Mouse (Mus musculus): ENCODE measurements around the gene Akap6. TPM values are rescaled to one million over a fixed set of nuclear protein-coding genes. Genes with fewer than 3 reads are reported as not detected.

Akap6 gene
- polyA plus RNA-seq, 1 experiment from 2014 or later, result 0.11 TPM

- Histone ChIP-seq H3K36me3 (ENCODE audit: insufficient read depth, low read length) (no peaks in the 10 kb centered on the region), H3K27ac (no peak overlapping the region; the same call in 1 of the 2 replicates), H3K4me3 (replicated peaks; ENCODE audit: low read depth, low read length) (no peak overlapping the region), H3K4me1 (replicated peaks; ENCODE audit: insufficient read depth, low read length) (0 out of 2 replicates have a peak, but pooled peaks cover 3% of the 10 kb centered on the region), H3K9ac (ENCODE audit: low read depth, low read length) (no peak overlapping the region), H3K9me3 (replicated peaks; ENCODE audit: low read length) (no peaks in the 10 kb centered on the region), H3K4me2 (ENCODE audit: low read length) (peak overlapping the region; percentile 44), H3K27me3 (ENCODE audit: insufficient read depth, low read length) (no peaks in the 10 kb centered on the region)
- 49% methylated on average over 14 of the region's 14 CpGs for WGBS
- DNase-seq (ENCODE audit: low spot score) (peak; percentile 59), ATAC-seq (replicated peaks; ENCODE audit: low FRiP score, low read depth) (peak; percentile 92)
- TF ChIP-seq CTCF (IDR thresholded peaks at IDR 0.05; ENCODE audit: low read depth), result no peak
Measured at GRCm38 (mm10) chr12:52847830-52848518, 148.8 kb downstream of the Akap6 start.

- no peaks in the 10 kb centered on the region for H3K36me3 ChIP-seq (ENCODE audit: insufficient read depth, low read length)
- peak; percentile 87 for ATAC-seq (replicated peaks; ENCODE audit: low FRiP score, low read depth)
- TF ChIP-seq CTCF (IDR thresholded peaks at IDR 0.05; ENCODE audit: low read depth), result no peak
- H3K27ac ChIP-seq, result no peak overlapping the region
- no peaks in the 10 kb centered on the region for H3K27me3 ChIP-seq (ENCODE audit: insufficient read depth, low read length)
- whole genome bisulfite sequencing, result 45% methylated on average over 7 of the region's 7 CpGs
- 0 out of 2 replicates have a peak, but pooled peaks cover 3% of the 10 kb centered on the region for H3K4me1 ChIP-seq (replicated peaks; ENCODE audit: insufficient read depth, low read length)
- H3K9me3 ChIP-seq (replicated peaks; ENCODE audit: low read length), result no peaks in the 10 kb centered on the region
- H3K4me3 ChIP-seq (replicated peaks; ENCODE audit: low read depth, low read length), result no peak overlapping the region
- no peak for DNase-seq (ENCODE audit: low spot score)
- H3K9ac ChIP-seq (ENCODE audit: low read depth, low read length), result no peak overlapping the region
- peak overlapping the region; percentile 44 for H3K4me2 ChIP-seq (ENCODE audit: low read length)
Measured at GRCm38 (mm10) chr12:52848519-52848855, 149.3 kb downstream of the Akap6 start.

- no peak for DNase-seq (ENCODE audit: low spot score)
- Histone ChIP-seq H3K4me1 (replicated peaks; ENCODE audit: insufficient read depth, low read length) (0 out of 2 replicates have a peak, but pooled peaks cover 3% of the 10 kb centered on the region), H3K4me2 (ENCODE audit: low read length) (no peak overlapping the region), H3K9me3 (replicated peaks; ENCODE audit: low read length) (no peaks in the 10 kb centered on the region), H3K4me3 (replicated peaks; ENCODE audit: low read depth, low read length) (no peak overlapping the region), H3K36me3 (ENCODE audit: insufficient read depth, low read length) (no peaks in the 10 kb centered on the region), H3K9ac (ENCODE audit: low read depth, low read length) (no peak overlapping the region), H3K27me3 (ENCODE audit: insufficient read depth, low read length) (no peaks in the 10 kb centered on the region), H3K27ac (no peak overlapping the region)
- ATAC-seq (replicated peaks; ENCODE audit: low FRiP score, low read depth), result no peak
- no peak for TF ChIP-seq CTCF (IDR thresholded peaks at IDR 0.05; ENCODE audit: low read depth)
- WGBS, result 71% methylated on average over 4 of the region's 4 CpGs
Measured at GRCm38 (mm10) chr12:52849297-52849696, 150.1 kb downstream of the Akap6 start.

GRCm38 (mm10) chr12:52850332-52851036 is 151.3 kb downstream of the Akap6 start:
- WGBS, result 40% methylated on average over 7 of the region's 7 CpGs
- Histone ChIP-seq H3K36me3 (ENCODE audit: insufficient read depth, low read length) (no peaks in the 10 kb centered on the region), H3K9me3 (replicated peaks; ENCODE audit: low read length) (no peaks in the 10 kb centered on the region), H3K27ac (no peak overlapping the region), H3K27me3 (ENCODE audit: insufficient read depth, low read length) (no peaks in the 10 kb centered on the region), H3K4me2 (ENCODE audit: low read length) (no peak overlapping the region), H3K4me3 (replicated peaks; ENCODE audit: low read depth, low read length) (no peak overlapping the region), H3K4me1 (replicated peaks; ENCODE audit: insufficient read depth, low read length) (0 out of 2 replicates have a peak, but pooled peaks cover 3% of the 10 kb centered on the region), H3K9ac (ENCODE audit: low read depth, low read length) (no peak overlapping the region)
- ATAC-seq (replicated peaks; ENCODE audit: low FRiP score, low read depth) (no peak), DNase-seq (ENCODE audit: low spot score) (peak; percentile 39)
- peak; percentile 38; the same call in 1 of the 2 replicates for TF ChIP-seq CTCF (IDR thresholded peaks at IDR 0.05; ENCODE audit: low read depth)

- Histone ChIP-seq H3K27ac (no peak overlapping the region), H3K4me1 (replicated peaks; ENCODE audit: insufficient read depth, low read length) (0 out of 2 replicates have a peak, but pooled peaks cover 3% of the 10 kb centered on the region), H3K36me3 (ENCODE audit: insufficient read depth, low read length) (no peaks in the 10 kb centered on the region), H3K9me3 (replicated peaks; ENCODE audit: low read length) (no peaks in the 10 kb centered on the region), H3K4me3 (replicated peaks; ENCODE audit: low read depth, low read length) (no peak overlapping the region), H3K9ac (ENCODE audit: low read depth, low read length) (no peak overlapping the region), H3K4me2 (ENCODE audit: low read length) (no peak overlapping the region), H3K27me3 (ENCODE audit: insufficient read depth, low read length) (no peaks in the 10 kb centered on the region)
- ATAC-seq (replicated peaks; ENCODE audit: low FRiP score, low read depth) (no peak), DNase-seq (ENCODE audit: low spot score) (no peak)
- 87% methylated on average over 5 of the region's 5 CpGs for WGBS
- TF ChIP-seq CTCF (IDR thresholded peaks at IDR 0.05; ENCODE audit: low read depth), result no peak
Measured at GRCm38 (mm10) chr12:52851221-52851620, 152.0 kb downstream of the Akap6 start.

GRCm38 (mm10) chr12:52854236-52854679 is 155.1 kb downstream of the Akap6 start:
- no peak overlapping the region for H3K9ac ChIP-seq (ENCODE audit: low read depth, low read length)
- H3K27ac ChIP-seq, result no peak overlapping the region
- no peaks in the 10 kb centered on the region for H3K9me3 ChIP-seq (replicated peaks; ENCODE audit: low read length)
- no peak for ATAC-seq (replicated peaks; ENCODE audit: low FRiP score, low read depth)
- H3K4me1 ChIP-seq (replicated peaks; ENCODE audit: insufficient read depth, low read length), result no peaks in the 10 kb centered on the region
- H3K4me3 ChIP-seq (replicated peaks; ENCODE audit: low read depth, low read length), result no peak overlapping the region
- no peaks in the 10 kb centered on the region for H3K36me3 ChIP-seq (ENCODE audit: insufficient read depth, low read length)
- WGBS, result 46% methylated on average over 7 of the region's 7 CpGs
- H3K27me3 ChIP-seq (ENCODE audit: insufficient read depth, low read length), result no peaks in the 10 kb centered on the region
- no peak for TF ChIP-seq CTCF (IDR thresholded peaks at IDR 0.05; ENCODE audit: low read depth)
- DNase-seq (ENCODE audit: low spot score), result no peak
- no peak overlapping the region for H3K4me2 ChIP-seq (ENCODE audit: low read length)
